Mouse (Mus musculus): ENCODE results near the gene Marf1.
"Not testable (repeated sequence)": the region's sequence is repeated elsewhere in the genome, so short reads cannot be mapped to it uniquely, and the experiment has no call there.

Gene Marf1

GRCm38 (mm10) chr16:14162988-14163416, at the start of gene Marf1, which contains the start of gene Nde1:
TSS of gene Marf1 (minus strand) at chr16:14163351.
TSS of gene Nde1 (plus strand) at chr16:14163275.
- DNase-seq (ENCODE audit: low read depth, low spot score), result peak; percentile 53

- no peak for DNase-seq (ENCODE audit: low read depth, low spot score)
These were observed 35.6 kb upstream of the Marf1 start for GRCm38 (mm10) chr16:14198798-14199197.

- peak; percentile 17 for DNase-seq (ENCODE audit: low read depth, low spot score)
These were observed 32.3 kb upstream of the Marf1 start for GRCm38 (mm10) chr16:14195427-14195826.

- DNase-seq (ENCODE audit: low read depth, low spot score), result no peak
These were observed 31.2 kb upstream of the Marf1 start for GRCm38 (mm10) chr16:14194164-14194950.

- DNase-seq (ENCODE audit: low read depth, low spot score), result no peak
These were observed 22.4 kb upstream of the Marf1 start for GRCm38 (mm10) chr16:14185516-14185915.

GRCm38 (mm10) chr16:14183856-14184255, 20.7 kb upstream of the Marf1 start:
- DNase-seq (ENCODE audit: low read depth, low spot score), result no peak

GRCm38 (mm10) chr16:14182360-14182759, 19.2 kb upstream of the Marf1 start:
- no peak for DNase-seq (ENCODE audit: low read depth, low spot score)

- no peak for DNase-seq (ENCODE audit: low read depth, low spot score)
These were observed 17.1 kb upstream of the Marf1 start for GRCm38 (mm10) chr16:14180163-14180733.

- no peak for DNase-seq (ENCODE audit: low read depth, low spot score)
These were observed 14.9 kb upstream of the Marf1 start for GRCm38 (mm10) chr16:14178041-14178440.

GRCm38 (mm10) chr16:14169706-14170105, 6.6 kb upstream of the Marf1 start:
- DNase-seq (ENCODE audit: low read depth, low spot score), result no peak

- no peak for DNase-seq (ENCODE audit: low read depth, low spot score)
These were observed 3.3 kb upstream of the Marf1 start for GRCm38 (mm10) chr16:14166490-14166889.

- no peak for DNase-seq (ENCODE audit: low read depth, low spot score)
These were observed 580 bp upstream of the Marf1 start for GRCm38 (mm10) chr16:14163731-14164130.

- no peak for DNase-seq (ENCODE audit: low read depth, low spot score)
These were observed 2.2 kb downstream of the Marf1 start for GRCm38 (mm10) chr16:14160941-14161340.

GRCm38 (mm10) chr16:14159746-14160131, 3.4 kb downstream of the Marf1 start:
- peak; percentile 57 for DNase-seq (ENCODE audit: low read depth, low spot score)

- DNase-seq (ENCODE audit: low read depth, low spot score), result peak; percentile 99
These were observed 4.0 kb downstream of the Marf1 start for GRCm38 (mm10) chr16:14158936-14159745.

GRCm38 (mm10) chr16:14158536-14158935, 4.6 kb downstream of the Marf1 start:
- no peak for DNase-seq (ENCODE audit: low read depth, low spot score)

- DNase-seq (ENCODE audit: low read depth, low spot score), result no peak
These were observed 6.8 kb downstream of the Marf1 start for GRCm38 (mm10) chr16:14156312-14156711.

GRCm38 (mm10) chr16:14155638-14156037, 7.5 kb downstream of the Marf1 start:
- DNase-seq (ENCODE audit: low read depth, low spot score), result not testable (repeated sequence)

GRCm38 (mm10) chr16:14151718-14152117, 11.4 kb downstream of the Marf1 start:
- no peak for DNase-seq (ENCODE audit: low read depth, low spot score)

- DNase-seq (ENCODE audit: low read depth, low spot score), result no peak
These were observed 15.4 kb downstream of the Marf1 start for GRCm38 (mm10) chr16:14147712-14148111.

- no peak for DNase-seq (ENCODE audit: low read depth, low spot score)
These were observed 19.9 kb downstream of the Marf1 start for GRCm38 (mm10) chr16:14143298-14143697.

- no peak for DNase-seq (ENCODE audit: low read depth, low spot score)
These were observed 24.0 kb downstream of the Marf1 start for GRCm38 (mm10) chr16:14139106-14139505.
